Mouse (Mus musculus) bone marrow, adult 2 months (tissue): ENCODE measurements at regions not wholly inside any gene's neighbourhood (a gene's known extent, or its start where the extent isn't known, plus 50 kb on each side); places are given as distances from the start of the nearest gene placed in this dataset.

Experiments used
- H3K27ac ChIP-seq: fragments of 200-500 bp; 2 replicates; pipeline ENCODE4 v1.5.1; 2012; ENCODE audit warnings: low read depth, mild to moderate bottlenecking, control low read depth, inconsistent platforms, low read length; ENCODE audit not compliant: control insufficient read depth, poor library complexity, insufficient read depth
- H3K4me1 ChIP-seq: fragments of 200-500 bp; 2 replicates; pipeline ENCODE4 v1.6.1; 2011; ENCODE audit warnings: low read length; ENCODE audit not compliant: control insufficient read depth, insufficient read depth
- H3K4me3 ChIP-seq: fragments of 200-500 bp; replicated peaks from 2 replicates; pipeline ENCODE3; 2011; ENCODE audit warnings: mild to moderate bottlenecking, low read depth, low read length, control low read depth; ENCODE audit not compliant: control insufficient read depth
- CTCF ChIP-seq: fragments of 200-500 bp; IDR thresholded peaks from 2 replicates; pipeline ENCODE4 v1.5.1; 2011; ENCODE audit warnings: low read length, control low read depth; ENCODE audit not compliant: control insufficient read depth, insufficient read depth
- POLR2A ChIP-seq: fragments of 200-500 bp; IDR thresholded peaks from 2 replicates; pipeline ENCODE4 v1.6.1; 2011; ENCODE audit warnings: low read depth, mild to moderate bottlenecking, control low read depth, low read length, borderline replicate concordance; ENCODE audit not compliant: control insufficient read depth
- WGBS: fragments of 180-500 bp; shearing (Covaris S2); methylation state at CpG from one replicate; pipeline ENCODE4 v1.1.7; 2018; 5-methylcytosine and 5-hydroxymethylcytosine counted together

- 35% methylated on average over 4 of the region's 4 CpGs for WGBS
- TF ChIP-seq CTCF, result no peak
- no peak for TF ChIP-seq POLR2A
- Histone ChIP-seq H3K4me3 (no peak overlapping the region), H3K27ac (peak overlapping the region; percentile 26; the same call in 1 of the 2 replicates), H3K4me1 (peaks cover 12% of the 10 kb centered on the region)
Observed at GRCm38 (mm10) chr16:30790551-30791001, 191.1 kb downstream of the Fam43a start.

GRCm38 (mm10) chr16:30791048-30791855 lies 191.7 kb downstream of the Fam43a start:
- WGBS, result 76% methylated on average over 10 of the region's 10 CpGs

GRCm38 (mm10) chr16:30792738-30793377 lies 193.3 kb downstream of the Fam43a start:
- H3K27ac ChIP-seq, result no peak overlapping the region
- TF ChIP-seq CTCF (no peak), POLR2A (no peak)
- H3K4me1 ChIP-seq, result peaks cover 12% of the 10 kb centered on the region
- WGBS, result 60% methylated on average over 11 of the region's 11 CpGs
- no peak overlapping the region for H3K4me3 ChIP-seq

More at GRCm38 (mm10) chr16:30791048-30791855, 191.7 kb downstream of the Fam43a start:
- Histone ChIP-seq H3K4me1 (peaks cover 12% of the 10 kb centered on the region), H3K4me3 (no peak overlapping the region), H3K27ac (no peak overlapping the region)
- no peak for TF ChIP-seq POLR2A
- no peak for TF ChIP-seq CTCF

- H3K27ac ChIP-seq, result no peak overlapping the region
- 70% methylated on average over 9 of the region's 9 CpGs for WGBS
Observed at GRCm38 (mm10) chr16:30793378-30793753, 193.8 kb downstream of the Fam43a start.

GRCm38 (mm10) chr16:30793856-30794255 lies 194.3 kb downstream of the Fam43a start:
- 92% methylated on average over 3 of the region's 3 CpGs for WGBS
- TF ChIP-seq POLR2A (no peak), CTCF (no peak)
- Histone ChIP-seq H3K27ac (no peak overlapping the region), H3K4me1 (peaks cover 8% of the 10 kb centered on the region), H3K4me3 (no peak overlapping the region)

More at GRCm38 (mm10) chr16:30793378-30793753, 193.8 kb downstream of the Fam43a start:
- no peak overlapping the region for H3K4me3 ChIP-seq
- H3K4me1 ChIP-seq, result peaks cover 9% of the 10 kb centered on the region
- no peak for TF ChIP-seq CTCF

- WGBS, result 54% methylated on average over 5 of the region's 5 CpGs
- TF ChIP-seq CTCF, result no peak
- no peak for TF ChIP-seq POLR2A
- Histone ChIP-seq H3K27ac (no peak overlapping the region), H3K4me3 (no peak overlapping the region), H3K4me1 (peaks cover 1% of the 10 kb centered on the region)
Observed at GRCm38 (mm10) chr16:30795501-30795904, 196.0 kb downstream of the Fam43a start.

GRCm38 (mm10) chr16:30796103-30796502 lies 196.6 kb downstream of the Fam43a start:
- H3K27ac ChIP-seq, result no peak overlapping the region
- TF ChIP-seq CTCF (no peak), POLR2A (no peak)
- 84% methylated on average over 6 of the region's 6 CpGs for WGBS

GRCm38 (mm10) chr16:30797006-30797405 lies 197.5 kb downstream of the Fam43a start:
- Histone ChIP-seq H3K4me1 (no peaks in the 10 kb centered on the region), H3K27ac (no peak overlapping the region), H3K4me3 (no peak overlapping the region)
- 85% methylated on average over 3 of the region's 3 CpGs for WGBS
- no peak for TF ChIP-seq CTCF
- no peak for TF ChIP-seq POLR2A

More at GRCm38 (mm10) chr16:30796103-30796502, 196.6 kb downstream of the Fam43a start:
- H3K4me3 ChIP-seq, result no peak overlapping the region
- H3K4me1 ChIP-seq, result no peaks in the 10 kb centered on the region
